Mouse (Mus musculus): Measurements from ENCODE around the gene Hs1bp3. TPM values are rescaled to one million over a fixed set of nuclear protein-coding genes. Genes with fewer than 3 reads are reported as not detected.

The Hs1bp3 gene
- polyA plus RNA-seq, 1 experiment from 2014 or later, result 19.0 TPM

DNA sequence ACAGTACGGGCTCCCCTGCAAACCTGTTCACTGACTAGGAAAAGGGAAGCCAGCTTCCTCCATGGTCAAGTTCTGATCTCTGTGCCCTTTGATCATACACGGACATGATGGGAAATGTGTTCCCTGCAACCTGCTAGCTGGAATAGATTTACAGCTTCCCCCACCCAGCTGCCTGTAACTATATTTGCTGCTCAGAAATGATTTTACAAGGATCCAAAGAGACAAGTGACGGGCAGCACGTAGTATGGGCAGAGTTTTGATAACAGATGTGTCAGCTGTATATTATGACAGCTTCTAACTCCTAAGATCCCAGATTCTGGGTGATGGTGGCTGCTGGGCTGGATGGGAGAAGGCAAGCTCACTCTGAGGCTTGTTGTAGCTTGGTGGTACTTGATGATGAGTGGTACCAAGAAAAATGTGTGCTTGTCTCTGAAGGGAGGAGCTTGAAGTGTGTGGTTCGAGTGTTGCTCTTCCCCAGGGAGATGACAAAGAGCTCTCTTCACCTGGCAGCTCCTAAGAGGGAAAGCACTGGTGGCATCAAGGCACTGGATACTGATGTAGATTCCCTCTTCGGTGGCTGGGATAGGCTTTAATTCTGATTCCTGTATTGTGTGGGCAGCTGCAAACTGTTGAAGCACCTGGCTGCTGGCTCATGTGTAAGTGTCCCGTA is 59.4 kb downstream of the Hs1bp3 start:
- peaks cover 6% of the 10 kb centered on the region for H3K4me1 ChIP-seq
- no peak overlapping the region for H3K27ac ChIP-seq
- H3K4me2 ChIP-seq, result no peak overlapping the region
- no peaks in the 10 kb centered on the region for H3K9me3 ChIP-seq
- no peaks in the 10 kb centered on the region for H3K27me3 ChIP-seq
- WGBS, result 72% methylated on average over 7 of the region's 7 CpGs
- H3K4me3 ChIP-seq, result no peak overlapping the region
- ATAC-seq (ENCODE audit: insufficient number of reproducible peaks, insufficient read depth, low FRiP score, low TSS enrichment, low read depth), result no peak
- H3K36me3 ChIP-seq, result no peaks in the 10 kb centered on the region
- H3K9ac ChIP-seq, result no peak overlapping the region

GRCm38 (mm10) chr12:8373741-8374140 is 60.5 kb downstream of the Hs1bp3 start:
- ATAC-seq (ENCODE audit: insufficient number of reproducible peaks, insufficient read depth, low FRiP score, low TSS enrichment, low read depth), result no peak
- Histone ChIP-seq H3K9me3 (no peaks in the 10 kb centered on the region), H3K9ac (no peak overlapping the region), H3K27me3 (no peaks in the 10 kb centered on the region), H3K36me3 (no peaks in the 10 kb centered on the region), H3K4me2 (no peak overlapping the region), H3K4me1 (peaks cover 15% of the 10 kb centered on the region), H3K4me3 (no peak overlapping the region), H3K27ac (no peak overlapping the region)
- 86% methylated on average over 5 of the region's 5 CpGs for WGBS

- Histone ChIP-seq H3K9me3 (no peaks in the 10 kb centered on the region), H3K9ac (no peak overlapping the region), H3K4me1 (peaks cover 21% of the 10 kb centered on the region), H3K27me3 (no peaks in the 10 kb centered on the region), H3K27ac (no peak overlapping the region), H3K4me3 (no peak overlapping the region), H3K36me3 (no peaks in the 10 kb centered on the region), H3K4me2 (no peak overlapping the region)
- 59% methylated on average over 1 of the region's 1 CpGs for WGBS
- ATAC-seq (ENCODE audit: insufficient number of reproducible peaks, insufficient read depth, low FRiP score, low TSS enrichment, low read depth), result no peak
These were observed 63.9 kb downstream of the Hs1bp3 start for GRCm38 (mm10) chr12:8377169-8377568.

GRCm38 (mm10) chr12:8377955-8378620 is 64.9 kb downstream of the Hs1bp3 start:
- ATAC-seq (ENCODE audit: insufficient number of reproducible peaks, insufficient read depth, low FRiP score, low TSS enrichment, low read depth), result no peak
- H3K4me1 ChIP-seq, result peaks cover 21% of the 10 kb centered on the region

GRCm38 (mm10) chr12:8379795-8380521 is 66.7 kb downstream of the Hs1bp3 start:
- Histone ChIP-seq H3K4me1 (peaks cover 21% of the 10 kb centered on the region), H3K9ac (no peak overlapping the region), H3K9me3 (no peaks in the 10 kb centered on the region), H3K4me3 (no peak overlapping the region), H3K27me3 (no peaks in the 10 kb centered on the region), H3K4me2 (no peak overlapping the region), H3K27ac (no peak overlapping the region), H3K36me3 (no peaks in the 10 kb centered on the region)
- peak; percentile 50; the same call in 1 of the 2 replicates for ATAC-seq (ENCODE audit: insufficient number of reproducible peaks, insufficient read depth, low FRiP score, low TSS enrichment, low read depth)
- WGBS, result 55% methylated on average over 8 of the region's 8 CpGs

More at GRCm38 (mm10) chr12:8377955-8378620, 64.9 kb downstream of the Hs1bp3 start:
- H3K36me3 ChIP-seq, result no peaks in the 10 kb centered on the region
- no peak overlapping the region for H3K4me3 ChIP-seq
- no peak overlapping the region for H3K9ac ChIP-seq
- H3K9me3 ChIP-seq, result no peaks in the 10 kb centered on the region
- H3K27me3 ChIP-seq, result no peaks in the 10 kb centered on the region
- H3K27ac ChIP-seq, result peak overlapping the region; percentile 41
- 30% methylated on average over 9 of the region's 9 CpGs for WGBS
- H3K4me2 ChIP-seq, result no peak overlapping the region

GRCm38 (mm10) chr12:8380944-8381343 is 67.7 kb downstream of the Hs1bp3 start:
- WGBS, result 52% methylated on average over 9 of the region's 9 CpGs
- H3K9me3 ChIP-seq, result no peaks in the 10 kb centered on the region
- H3K4me1 ChIP-seq, result peaks cover 25% of the 10 kb centered on the region
- no peak overlapping the region for H3K27ac ChIP-seq
- no peak overlapping the region for H3K4me2 ChIP-seq
- no peak overlapping the region for H3K4me3 ChIP-seq
- H3K9ac ChIP-seq, result no peak overlapping the region
- no peak for ATAC-seq (ENCODE audit: insufficient number of reproducible peaks, insufficient read depth, low FRiP score, low TSS enrichment, low read depth)
- no peaks in the 10 kb centered on the region for H3K36me3 ChIP-seq
- no peaks in the 10 kb centered on the region for H3K27me3 ChIP-seq

GRCm38 (mm10) chr12:8381940-8382339 is 68.7 kb downstream of the Hs1bp3 start:
- peaks cover 35% of the 10 kb centered on the region for H3K4me1 ChIP-seq
- ATAC-seq (ENCODE audit: insufficient number of reproducible peaks, insufficient read depth, low FRiP score, low TSS enrichment, low read depth), result no peak
- H3K9ac ChIP-seq, result no peak overlapping the region
- WGBS, result 79% methylated on average over 2 of the region's 2 CpGs
- no peak overlapping the region for H3K4me2 ChIP-seq
- no peaks in the 10 kb centered on the region for H3K36me3 ChIP-seq
- no peaks in the 10 kb centered on the region for H3K9me3 ChIP-seq
- H3K4me3 ChIP-seq, result no peak overlapping the region
- no peak overlapping the region for H3K27ac ChIP-seq
- H3K27me3 ChIP-seq, result no peaks in the 10 kb centered on the region

DNA sequence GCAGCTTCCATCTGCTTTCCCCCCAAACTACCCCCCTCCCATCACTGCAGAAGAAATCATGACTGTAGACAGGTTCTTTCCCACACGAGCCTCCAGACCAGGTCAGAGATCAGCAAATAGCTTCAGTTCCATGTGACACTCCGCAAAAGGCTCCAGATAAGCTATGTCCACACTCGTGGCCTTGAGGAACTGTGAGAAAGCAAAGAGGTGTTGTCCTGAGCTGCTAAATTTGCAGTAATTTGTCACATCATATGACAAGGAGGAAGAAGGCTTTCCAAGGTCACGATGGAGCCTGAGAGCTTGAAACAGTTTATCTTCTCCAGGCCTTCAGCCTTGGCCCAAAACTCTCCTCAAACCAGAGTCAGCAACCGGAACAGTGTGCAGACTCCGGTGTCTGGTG is 70.6 kb downstream of the Hs1bp3 start:
- Histone ChIP-seq H3K4me3 (no peak overlapping the region), H3K4me2 (no peak overlapping the region), H3K27ac (no peak overlapping the region), H3K9ac (no peak overlapping the region), H3K27me3 (no peaks in the 10 kb centered on the region), H3K36me3 (no peaks in the 10 kb centered on the region), H3K9me3 (no peaks in the 10 kb centered on the region), H3K4me1 (peaks cover 20% of the 10 kb centered on the region)
- 81% methylated on average over 6 of the region's 6 CpGs for WGBS
- no peak for ATAC-seq (ENCODE audit: insufficient number of reproducible peaks, insufficient read depth, low FRiP score, low TSS enrichment, low read depth)

DNA sequence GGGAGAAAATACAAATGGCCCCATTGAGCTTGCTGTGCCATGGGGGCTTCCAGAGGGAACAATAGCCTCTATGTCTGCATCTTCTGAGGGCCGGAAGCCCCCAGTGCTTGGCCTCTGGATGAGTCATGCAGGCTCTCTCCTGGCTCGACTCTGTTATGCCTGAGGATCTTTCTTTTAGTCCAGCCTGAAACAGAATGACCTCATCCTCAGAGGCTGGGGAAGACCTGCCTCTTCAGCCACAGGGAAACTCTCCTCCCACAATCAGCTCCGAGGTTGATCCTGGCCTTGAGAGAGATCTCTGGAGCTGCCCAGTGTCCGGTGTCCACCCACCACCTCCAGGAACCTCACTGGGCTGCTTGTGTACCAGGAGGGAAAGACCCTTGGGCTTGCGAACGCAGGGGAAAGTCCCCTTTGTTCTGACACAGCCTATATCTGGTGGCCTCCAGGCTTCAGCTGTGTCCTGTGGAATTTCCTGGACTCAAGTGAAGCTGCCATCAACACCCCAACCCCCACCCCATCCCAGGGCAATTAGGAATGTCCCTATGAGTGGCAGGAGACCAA is 73.3 kb downstream of the Hs1bp3 start:
- Histone ChIP-seq H3K36me3 (no peaks in the 10 kb centered on the region), H3K4me2 (no peak overlapping the region), H3K27ac (peak overlapping the region; percentile 55), H3K9me3 (no peaks in the 10 kb centered on the region), H3K9ac (no peak overlapping the region), H3K4me1 (peaks cover 14% of the 10 kb centered on the region; the same call in 1 of the 2 replicates), H3K27me3 (no peaks in the 10 kb centered on the region), H3K4me3 (no peak overlapping the region)
- WGBS, result 38% methylated on average over 6 of the region's 6 CpGs
- 0 out of 2 replicates have a peak, but pooled peaks have one; percentile 22 for ATAC-seq (ENCODE audit: insufficient number of reproducible peaks, insufficient read depth, low FRiP score, low TSS enrichment, low read depth)

DNA sequence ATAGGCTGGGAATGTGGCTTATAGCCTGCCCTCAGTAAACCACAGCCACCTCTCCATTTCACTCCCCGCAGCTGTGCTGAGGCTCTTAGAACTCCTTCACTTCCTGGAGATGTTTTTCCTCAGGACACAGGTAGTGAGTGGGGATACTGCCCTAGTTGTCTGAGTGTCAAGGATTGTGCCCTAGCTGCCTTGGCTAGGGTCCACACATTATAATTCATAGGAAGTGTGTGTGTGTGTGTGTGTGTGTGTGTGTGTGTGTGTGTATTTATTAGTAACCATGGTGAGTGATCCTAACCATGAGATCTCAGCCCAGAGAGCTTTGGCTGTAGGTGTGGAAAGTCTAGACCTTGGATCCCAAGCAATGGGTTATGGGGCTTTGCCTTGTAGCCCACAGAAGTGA is 74.0 kb downstream of the Hs1bp3 start:
- Histone ChIP-seq H3K9ac (no peak overlapping the region), H3K4me1 (peaks cover 14% of the 10 kb centered on the region; the same call in 1 of the 2 replicates), H3K36me3 (no peaks in the 10 kb centered on the region), H3K9me3 (no peaks in the 10 kb centered on the region), H3K27ac (peak overlapping the region; percentile 39), H3K4me3 (no peak overlapping the region), H3K4me2 (no peak overlapping the region), H3K27me3 (no peaks in the 10 kb centered on the region)
- WGBS, result 70% methylated on average over 1 of the region's 1 CpGs
- no peak for ATAC-seq (ENCODE audit: insufficient number of reproducible peaks, insufficient read depth, low FRiP score, low TSS enrichment, low read depth)

DNA sequence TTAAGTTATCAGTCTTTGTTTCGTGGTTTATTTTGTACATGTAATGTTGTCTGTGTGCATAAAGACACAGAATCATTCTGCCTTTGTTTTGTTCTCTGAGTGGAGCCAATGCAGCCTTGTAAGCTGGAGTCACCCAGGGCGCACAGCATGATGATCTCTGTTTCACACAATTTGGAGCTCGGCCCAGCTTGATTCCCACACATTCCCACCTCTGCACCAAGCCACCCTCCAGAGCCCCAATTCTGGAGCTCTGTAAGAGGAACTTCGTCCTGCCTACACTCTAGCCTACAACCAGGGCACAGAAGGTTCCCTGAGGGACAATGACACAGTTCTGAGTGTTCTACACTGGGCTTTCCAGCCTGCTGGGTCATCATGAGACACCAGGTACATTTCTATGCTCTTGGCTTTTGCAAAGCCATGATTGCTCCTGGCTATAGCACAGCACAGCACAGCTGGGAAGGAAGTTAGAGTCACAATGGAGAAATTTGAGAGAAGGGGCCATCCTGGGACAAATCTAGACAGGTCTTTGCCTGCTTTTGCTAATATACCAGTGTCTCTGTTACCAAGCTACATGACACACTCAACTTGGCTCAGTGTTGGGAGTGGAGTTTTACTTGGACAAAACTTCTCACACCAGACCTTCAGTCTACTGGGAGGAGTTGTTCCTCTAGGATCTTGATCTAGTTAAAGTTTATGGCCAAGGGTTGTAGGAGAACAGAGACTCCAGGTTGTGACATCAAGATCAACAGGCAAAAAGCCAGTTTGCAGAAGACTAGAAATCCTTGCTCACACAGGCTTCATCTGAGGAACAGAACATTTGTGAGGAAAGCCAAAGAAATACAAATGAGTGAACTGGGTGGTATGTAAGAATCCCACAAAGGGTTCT is 75.5 kb downstream of the Hs1bp3 start:
- Histone ChIP-seq H3K27me3 (no peaks in the 10 kb centered on the region), H3K27ac (no peak overlapping the region), H3K36me3 (no peaks in the 10 kb centered on the region), H3K4me1 (peaks cover 14% of the 10 kb centered on the region; the same call in 1 of the 2 replicates), H3K9ac (no peak overlapping the region), H3K4me2 (no peak overlapping the region), H3K9me3 (no peaks in the 10 kb centered on the region), H3K4me3 (no peak overlapping the region)
- 88% methylated on average over 4 of the region's 4 CpGs for WGBS
- no peak for ATAC-seq (ENCODE audit: insufficient number of reproducible peaks, insufficient read depth, low FRiP score, low TSS enrichment, low read depth)

All from embryonic facial prominence, embryonic 13.5 days (tissue).